Mouse (Mus musculus) lung, postnatal 0 days (tissue): ENCODE data around the gene Gpr132. TPM values are rescaled to one million over a fixed set of nuclear protein-coding genes. Genes with fewer than 3 reads are reported as not detected.
A peak's percentile ranks its signal among the peaks of the same experiment; 100 is the strongest.

Experiments
- ATAC-seq: fragments of 200-750 bp; cut with Nextera tagmentation; 2 replicates; pipeline ENCODE4 v1.8.0; 2017; ENCODE audit warnings: moderate library complexity
- DNase-seq: peaks from one replicate; pipeline ENCODE4 v3.0.0-alpha.2; 2016; ENCODE audit warnings: low spot score
- H3K27ac ChIP-seq: fragments of 300-500 bp; sonication (generic); 2 replicates; pipeline ENCODE4 v1.5.1; 2014; ENCODE audit warnings: antibody characterized with exemption, mild to moderate bottlenecking, low read length, mixed read lengths
- H3K27me3 ChIP-seq: fragments of 300-500 bp; sonication (generic); replicated peaks from 2 replicates; pipeline ENCODE4 v1.6.1; 2014; ENCODE audit warnings: low read length, mixed read lengths; ENCODE audit not compliant: insufficient read depth
- H3K36me3 ChIP-seq: fragments of 300-500 bp; sonication (generic); 2 replicates; pipeline ENCODE4 v1.6.1; 2014; ENCODE audit warnings: low read length, mixed read lengths; ENCODE audit not compliant: insufficient read depth
- H3K4me1 ChIP-seq: fragments of 300-500 bp; sonication (generic); 2 replicates; pipeline ENCODE4 v1.6.1; 2014; ENCODE audit warnings: antibody characterized with exemption, low read depth, low read length, mixed read lengths; ENCODE audit not compliant: insufficient read depth
- H3K4me2 ChIP-seq: fragments of 300-500 bp; sonication (generic); replicated peaks from 2 replicates; pipeline ENCODE4 v1.6.1; 2014; ENCODE audit warnings: low read depth, mild to moderate bottlenecking, low read length, moderate library complexity, mixed read lengths
- H3K4me3 ChIP-seq: fragments of 300-500 bp; sonication (generic); 2 replicates; pipeline ENCODE4 v1.5.1; 2014; ENCODE audit warnings: low read depth, low read length
- H3K9ac ChIP-seq: fragments of 300-500 bp; sonication (generic); replicated peaks from 2 replicates; pipeline ENCODE4 v1.6.1; 2014; ENCODE audit warnings: low read depth, mild to moderate bottlenecking
- H3K9me3 ChIP-seq: fragments of 300-500 bp; sonication (generic); 2 replicates; pipeline ENCODE4 v1.6.1; 2016; ENCODE audit warnings: low read length, mixed read lengths
- CTCF ChIP-seq: IDR thresholded peaks from 2 replicates; pipeline ENCODE4 v1.5.1; 2016; ENCODE audit warnings: antibody characterized with exemption, mild to moderate bottlenecking
- EP300 ChIP-seq: IDR thresholded peaks from 2 replicates; pipeline ENCODE4 v1.6.1; 2016; ENCODE audit warnings: antibody characterized with exemption, mild to moderate bottlenecking, control low read depth
- WGBS: fragments of 180-500 bp; shearing (Covaris S2); extraction: QIAGEN DNeasy Blood & Tissue Kit; methylation state at CpG from one replicate; pipeline ENCODE4 v1.1.7; 2014; 5-methylcytosine and 5-hydroxymethylcytosine counted together
- polyA plus RNA-seq: library from polyadenylated mRNA; unstranded; fragments of >200 nt; fragmentation: Nextera tagmentation; extraction: Ambion mirVana; gene quantifications from 2 replicates; pipeline ENCODE4 v1.2.1, GENCODE M21; 2015

Gpr132 gene
- polyA plus RNA-seq, 1 experiment from 2014 or later = 0.25 TPM

DNA sequence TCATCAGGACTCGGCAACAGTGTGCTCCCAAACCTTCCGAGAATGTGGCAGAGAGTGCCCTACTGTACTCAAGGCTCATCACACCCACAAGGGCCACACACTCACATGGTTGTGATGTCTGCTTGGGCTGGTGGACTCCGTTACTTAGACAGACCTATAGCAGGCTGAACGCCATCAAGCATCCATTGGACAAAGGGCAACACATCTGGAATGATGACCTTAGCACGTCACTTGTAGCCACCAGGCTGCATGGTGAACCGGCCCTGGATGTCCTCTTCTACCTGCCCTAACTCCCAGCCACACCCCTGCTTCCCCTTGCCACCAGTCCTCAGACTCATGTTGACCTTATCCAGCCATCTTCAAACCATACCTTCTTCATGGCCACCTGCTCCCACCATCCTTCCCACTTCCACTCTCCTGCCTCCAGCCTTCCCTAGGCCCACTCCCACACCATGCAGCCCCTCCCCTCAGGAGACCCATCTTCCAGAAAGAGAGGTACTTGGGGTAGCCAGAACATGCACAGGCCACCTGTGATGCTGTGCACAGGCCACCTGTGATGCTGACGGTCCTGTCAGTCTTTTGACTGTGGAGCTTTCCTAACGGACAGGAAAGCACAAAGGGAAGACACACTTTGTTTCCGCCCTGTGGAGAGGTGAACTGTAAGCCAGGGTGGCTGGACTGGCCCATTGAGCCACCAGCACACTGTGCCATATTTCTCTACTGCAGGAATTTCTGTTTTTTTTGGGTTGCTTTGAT, 9.3 kb downstream of the Gpr132 start:
- Histone ChIP-seq H3K27me3 (no peaks in the 10 kb centered on the region), H3K4me2 (no peak overlapping the region), H3K9ac (no peak overlapping the region), H3K9me3 (no peaks in the 10 kb centered on the region), H3K27ac (no peak overlapping the region), H3K4me3 (no peak overlapping the region), H3K4me1 (no peaks in the 10 kb centered on the region), H3K36me3 (no peaks in the 10 kb centered on the region)
- TF ChIP-seq EP300 (no peak), CTCF (no peak)
- WGBS = 87% methylated on average over 9 of the region's 9 CpGs
- ATAC-seq (no peak), DNase-seq (no peak)

DNA sequence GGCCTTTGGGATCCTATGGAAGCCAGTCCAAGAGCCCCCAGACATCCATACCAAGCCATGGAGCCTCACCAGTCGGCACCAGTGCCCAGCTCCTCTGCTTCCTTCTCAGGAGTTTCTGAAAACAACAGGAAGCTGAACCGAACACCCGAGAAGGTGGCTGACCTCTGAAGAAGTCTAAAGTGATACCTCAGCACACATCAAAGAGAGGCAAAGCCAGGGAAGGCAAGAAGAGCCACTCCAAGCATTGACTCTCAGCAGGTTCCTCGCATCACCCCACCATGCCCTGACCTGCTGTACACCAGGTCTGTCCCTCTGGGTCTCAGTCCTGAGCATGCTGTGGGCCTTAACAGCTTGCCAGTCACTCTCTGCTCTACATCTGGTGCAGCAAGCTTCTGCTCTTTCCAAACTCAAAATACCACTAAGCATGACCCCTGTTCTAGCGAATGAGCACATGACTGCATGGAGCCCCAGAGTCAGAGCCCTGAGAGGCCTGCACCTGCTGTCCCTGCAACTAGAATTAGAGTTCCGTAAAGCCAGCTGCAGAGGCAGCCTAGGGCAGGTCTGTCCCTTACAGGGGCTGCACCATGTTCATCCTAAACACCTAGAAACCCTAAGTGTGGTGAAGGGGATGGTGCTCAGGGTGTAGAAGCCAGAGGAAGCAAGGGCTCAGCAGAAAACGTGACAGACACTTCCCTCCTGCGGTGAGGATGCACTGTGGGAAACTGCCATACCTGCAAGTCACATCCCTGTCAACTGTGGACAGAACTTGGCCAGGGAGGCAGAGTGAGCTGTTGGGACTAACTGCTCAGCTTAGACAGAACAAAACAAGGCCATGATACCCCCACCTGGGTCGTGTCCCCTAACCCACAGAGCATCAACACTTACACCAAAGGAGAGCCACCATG, 10.8 kb downstream of the Gpr132 start:
- ATAC-seq (no peak), DNase-seq (no peak)
- Histone ChIP-seq H3K4me3 (no peak overlapping the region), H3K4me2 (no peak overlapping the region), H3K27me3 (no peaks in the 10 kb centered on the region), H3K36me3 (no peaks in the 10 kb centered on the region), H3K9me3 (no peaks in the 10 kb centered on the region), H3K27ac (no peak overlapping the region), H3K4me1 (no peaks in the 10 kb centered on the region), H3K9ac (no peak overlapping the region)
- no peak for TF ChIP-seq CTCF
- 50% methylated on average over 9 of the region's 9 CpGs for WGBS

DNA sequence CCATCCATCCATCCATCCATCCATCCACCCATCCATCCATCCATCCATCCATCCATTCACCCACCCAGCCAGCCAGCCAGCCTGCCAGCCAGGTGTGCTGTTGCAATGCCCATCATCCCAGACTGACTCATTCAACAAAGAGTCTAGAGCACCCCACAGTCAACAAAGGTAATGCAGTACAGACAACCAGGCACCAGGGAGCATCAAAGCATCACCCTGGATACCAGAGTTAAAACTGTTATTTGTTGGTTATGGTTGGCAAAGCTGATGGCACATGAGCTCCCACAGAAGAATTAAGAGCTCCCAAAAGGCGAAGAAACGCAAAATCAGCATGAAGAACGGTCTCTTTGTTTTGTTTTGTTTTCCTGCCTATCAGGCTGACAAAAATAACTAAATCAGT, 11.7 kb downstream of the Gpr132 start:
- H3K27me3 ChIP-seq = no peaks in the 10 kb centered on the region

DNA sequence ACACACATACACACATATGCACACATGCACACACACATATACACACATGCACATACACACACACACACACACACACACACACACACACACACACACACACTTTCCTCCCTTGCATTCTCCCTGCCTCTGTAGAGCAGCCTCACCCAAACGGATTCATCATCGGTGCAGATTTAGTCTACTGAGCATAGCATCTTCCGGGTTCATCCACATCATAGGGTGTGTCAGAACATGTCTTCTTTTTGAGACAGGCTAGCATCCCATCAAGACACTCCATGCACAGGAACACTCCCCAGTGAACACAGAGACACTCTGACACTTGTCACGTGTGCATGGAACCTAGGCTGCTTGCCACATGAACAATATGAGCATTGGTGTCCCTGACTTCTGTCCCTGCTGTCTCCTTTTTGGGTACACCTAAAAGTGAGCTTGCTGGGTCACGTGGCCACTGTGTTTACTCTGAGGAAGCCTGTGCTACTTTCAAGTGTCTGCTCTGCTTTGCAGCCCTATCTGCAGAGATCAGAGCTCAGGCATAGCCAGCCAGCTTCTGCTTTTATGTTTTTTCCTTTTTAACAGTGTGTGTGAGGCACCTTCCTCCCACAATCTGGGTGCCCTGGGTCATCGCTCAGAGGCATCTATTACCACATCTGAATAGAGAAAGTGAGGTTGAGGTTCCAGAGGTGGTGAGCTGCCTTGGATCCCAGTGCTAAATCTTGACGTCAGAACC, 13.3 kb downstream of the Gpr132 start:
- Histone ChIP-seq H3K36me3 (no peaks in the 10 kb centered on the region), H3K9ac (no peak overlapping the region), H3K27me3 (no peaks in the 10 kb centered on the region), H3K9me3 (no peaks in the 10 kb centered on the region), H3K4me1 (no peaks in the 10 kb centered on the region), H3K27ac (no peak overlapping the region), H3K4me3 (no peak overlapping the region), H3K4me2 (no peak overlapping the region)
- no peak for ATAC-seq
- 61% methylated on average over 7 of the region's 7 CpGs for WGBS
- no peak for TF ChIP-seq EP300
- TF ChIP-seq CTCF = no peak
- DNase-seq = no peak

More for the DNA sequence above, 11.7 kb downstream of the Gpr132 start:
- 90% methylated on average over 3 of the region's 3 CpGs for WGBS
- no peaks in the 10 kb centered on the region for H3K4me1 ChIP-seq
- TF ChIP-seq EP300 (no peak), CTCF (peak; percentile 33)
- DNase-seq (no peak), ATAC-seq (no peak)
- no peak overlapping the region for H3K27ac ChIP-seq
- H3K9me3 ChIP-seq = no peaks in the 10 kb centered on the region
- no peaks in the 10 kb centered on the region for H3K36me3 ChIP-seq
- H3K9ac ChIP-seq = no peak overlapping the region
- no peak overlapping the region for H3K4me3 ChIP-seq
- H3K4me2 ChIP-seq = no peak overlapping the region

DNA sequence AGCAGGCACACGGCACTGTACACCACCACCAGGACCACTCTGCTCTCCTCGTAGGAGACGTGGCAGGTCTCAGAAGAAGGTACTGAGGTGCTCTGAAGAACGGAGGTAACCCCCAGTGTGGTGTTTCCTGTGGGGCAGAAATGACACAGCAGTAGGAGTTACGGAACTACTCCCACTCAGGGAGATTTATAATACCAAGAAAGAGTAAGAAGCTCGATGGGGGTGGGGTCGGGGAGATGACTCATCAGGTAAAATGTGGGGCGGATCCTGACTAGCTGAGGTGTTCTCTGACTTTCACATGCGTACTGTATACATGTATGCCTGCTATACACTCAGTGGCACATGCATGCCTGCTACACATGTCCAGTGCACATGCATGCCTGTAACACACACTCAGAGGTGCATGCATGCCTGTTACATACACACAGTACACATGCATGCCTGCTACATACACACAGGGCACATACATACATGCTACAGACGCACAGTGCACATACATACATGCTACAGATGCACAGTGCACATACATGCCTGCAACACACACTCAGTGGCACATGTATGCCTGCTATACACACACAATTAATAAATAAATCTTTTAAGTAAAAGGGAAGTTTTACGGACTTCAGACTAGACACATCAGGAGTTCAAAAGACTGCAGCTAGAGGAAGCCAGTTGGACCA, 14.8 kb downstream of the Gpr132 start:
- Histone ChIP-seq H3K4me2 (no peak overlapping the region), H3K27me3 (no peaks in the 10 kb centered on the region), H3K9me3 (no peaks in the 10 kb centered on the region), H3K27ac (no peak overlapping the region), H3K9ac (no peak overlapping the region), H3K36me3 (no peaks in the 10 kb centered on the region), H3K4me1 (no peaks in the 10 kb centered on the region), H3K4me3 (no peak overlapping the region)
- DNase-seq (no peak), ATAC-seq (no peak)
- WGBS = 73% methylated on average over 11 of the region's 11 CpGs
- TF ChIP-seq CTCF = no peak
- TF ChIP-seq EP300 = no peak
